Mouse (Mus musculus): ENCODE data around the gene Zfyve28. TPM values are rescaled to one million over a fixed set of nuclear protein-coding genes. Genes with fewer than 3 reads are reported as not detected.

The Zfyve28 gene
- total RNA-seq (2023), result 1.5 and 3.0 TPM in 2 replicates

GRCm38 (mm10) chr5:34288154-34288716 lies at the start of gene Zfyve28, which contains the start of gene Cfap99:
Gene Zfyve28 (minus strand): TSS chr5:34288449.
Gene Cfap99 (plus strand): TSS chr5:34288600.

GRCm38 (mm10) chr5:34336097-34336774 lies 48.0 kb upstream of the Zfyve28 start, which contains the start of gene Rnf4:
Gene Rnf4 (plus strand): TSS chr5:34336289.

GRCm38 (mm10) chr5:34187601-34188316 lies 100.5 kb downstream of the Zfyve28 start, which contains the start of gene Mxd4:
Gene Mxd4 (minus strand): TSS chr5:34187720.

GRCm38 (mm10) chr5:34168950-34169891 lies 119.0 kb downstream of the Zfyve28 start, which contains the start of the genes Poln and Haus3:
Gene Poln (minus strand): TSS chr5:34169448.
Gene Haus3 (minus strand): TSS chr5:34169527.

Other genes with a start within 250 kb of the Zfyve28 start
- gene Poln, start 119.0 kb downstream of the Zfyve28 start, total RNA-seq (2023), result 0.28 and 1.1 TPM in 2 replicates
- gene Haus3, start 118.9 kb downstream of the Zfyve28 start, total RNA-seq (2023), result 19.2 and 21.9 TPM in 2 replicates
- gene Mxd4, start 100.7 kb downstream of the Zfyve28 start, total RNA-seq (2023), result 54.1 and 75.9 TPM in 2 replicates
- gene Cfap99, start 151 bp upstream of the Zfyve28 start, total RNA-seq (2023), result not detected in 2 replicates
- 150 and 201 TPM in 2 replicates for gene Rnf4, start 47.8 kb upstream of the Zfyve28 start, total RNA-seq (2023)
- 43.1 and 44.6 TPM in 2 replicates for gene Fam193a, start 81.5 kb upstream of the Zfyve28 start, total RNA-seq (2023)
- gene Tnip2, start 225.5 kb upstream of the Zfyve28 start, total RNA-seq (2023), result 15.0 and 18.3 TPM in 2 replicates
- gene Sh3bp2, start 237.4 kb upstream of the Zfyve28 start, total RNA-seq (2023), result 82.3 and 93.5 TPM in 2 replicates

Data from neutrophil, adult 65 days (primary cell).